Mouse (Mus musculus) lung, postnatal 0 days (tissue): ENCODE measurements around the gene Adamts18. TPM values are rescaled to one million over a fixed set of nuclear protein-coding genes. Genes with fewer than 3 reads are reported as not detected.

Source experiments
- ATAC-seq: fragments of 200-750 bp; cut with Nextera tagmentation; 2 replicates; pipeline ENCODE4 v1.8.0; 2017; ENCODE audit warnings: moderate library complexity
- DNase-seq: peaks from one replicate; pipeline ENCODE4 v3.0.0-alpha.2; 2016; ENCODE audit warnings: low spot score
- H3K27ac ChIP-seq: fragments of 300-500 bp; sonication (generic); 2 replicates; pipeline ENCODE4 v1.5.1; 2014; ENCODE audit warnings: antibody characterized with exemption, mild to moderate bottlenecking, low read length, mixed read lengths
- H3K27me3 ChIP-seq: fragments of 300-500 bp; sonication (generic); replicated peaks from 2 replicates; pipeline ENCODE4 v1.6.1; 2014; ENCODE audit warnings: low read length, mixed read lengths; ENCODE audit not compliant: insufficient read depth
- H3K36me3 ChIP-seq: fragments of 300-500 bp; sonication (generic); 2 replicates; pipeline ENCODE4 v1.6.1; 2014; ENCODE audit warnings: low read length, mixed read lengths; ENCODE audit not compliant: insufficient read depth
- H3K4me1 ChIP-seq: fragments of 300-500 bp; sonication (generic); 2 replicates; pipeline ENCODE4 v1.6.1; 2014; ENCODE audit warnings: antibody characterized with exemption, low read depth, low read length, mixed read lengths; ENCODE audit not compliant: insufficient read depth
- H3K4me2 ChIP-seq: fragments of 300-500 bp; sonication (generic); replicated peaks from 2 replicates; pipeline ENCODE4 v1.6.1; 2014; ENCODE audit warnings: low read depth, mild to moderate bottlenecking, low read length, moderate library complexity, mixed read lengths
- H3K4me3 ChIP-seq: fragments of 300-500 bp; sonication (generic); 2 replicates; pipeline ENCODE4 v1.5.1; 2014; ENCODE audit warnings: low read depth, low read length
- H3K9ac ChIP-seq: fragments of 300-500 bp; sonication (generic); replicated peaks from 2 replicates; pipeline ENCODE4 v1.6.1; 2014; ENCODE audit warnings: low read depth, mild to moderate bottlenecking
- H3K9me3 ChIP-seq: fragments of 300-500 bp; sonication (generic); 2 replicates; pipeline ENCODE4 v1.6.1; 2016; ENCODE audit warnings: low read length, mixed read lengths
- CTCF ChIP-seq: IDR thresholded peaks from 2 replicates; pipeline ENCODE4 v1.5.1; 2016; ENCODE audit warnings: antibody characterized with exemption, mild to moderate bottlenecking
- EP300 ChIP-seq: IDR thresholded peaks from 2 replicates; pipeline ENCODE4 v1.6.1; 2016; ENCODE audit warnings: antibody characterized with exemption, mild to moderate bottlenecking, control low read depth
- WGBS: fragments of 180-500 bp; shearing (Covaris S2); extraction: QIAGEN DNeasy Blood & Tissue Kit; methylation state at CpG from one replicate; pipeline ENCODE4 v1.1.7; 2014; 5-methylcytosine and 5-hydroxymethylcytosine counted together
- polyA plus RNA-seq: library from polyadenylated mRNA; unstranded; fragments of >200 nt; fragmentation: Nextera tagmentation; extraction: Ambion mirVana; gene quantifications from 2 replicates; pipeline ENCODE4 v1.2.1, GENCODE M21; 2015

Adamts18 gene
- polyA plus RNA-seq, 1 experiment from 2014 or later = 0.23 TPM

GRCm38 (mm10) chr8:113859890-113860683 lies 11.5 kb upstream of the Adamts18 start:
- H3K27ac ChIP-seq = no peak overlapping the region
- no peaks in the 10 kb centered on the region for H3K36me3 ChIP-seq
- H3K4me1 ChIP-seq = no peaks in the 10 kb centered on the region
- WGBS = 84% methylated on average over 12 of the region's 12 CpGs
- no peak overlapping the region for H3K9ac ChIP-seq
- ATAC-seq (no peak), DNase-seq (no peak)
- H3K27me3 ChIP-seq = no peaks in the 10 kb centered on the region
- H3K4me3 ChIP-seq = no peak overlapping the region
- TF ChIP-seq EP300 (no peak), CTCF (no peak)
- no peaks in the 10 kb centered on the region for H3K9me3 ChIP-seq
- H3K4me2 ChIP-seq = no peak overlapping the region

- DNase-seq (no peak), ATAC-seq (no peak)
- H3K27me3 ChIP-seq = no peaks in the 10 kb centered on the region
- H3K36me3 ChIP-seq = no peaks in the 10 kb centered on the region
- 58% methylated on average over 7 of the region's 7 CpGs for WGBS
- H3K4me2 ChIP-seq = no peak overlapping the region
- no peaks in the 10 kb centered on the region for H3K4me1 ChIP-seq
- TF ChIP-seq EP300 (no peak), CTCF (no peak)
- H3K27ac ChIP-seq = no peak overlapping the region
- no peaks in the 10 kb centered on the region for H3K9me3 ChIP-seq
- H3K4me3 ChIP-seq = no peak overlapping the region
- H3K9ac ChIP-seq = no peak overlapping the region
These were observed 10.3 kb upstream of the Adamts18 start for GRCm38 (mm10) chr8:113858801-113859200.

- H3K9ac ChIP-seq = no peak overlapping the region
- no peak for ATAC-seq
- no peak overlapping the region for H3K27ac ChIP-seq
- H3K4me2 ChIP-seq = no peak overlapping the region
- no peaks in the 10 kb centered on the region for H3K36me3 ChIP-seq
- no peak for DNase-seq
- no peaks in the 10 kb centered on the region for H3K27me3 ChIP-seq
- H3K4me1 ChIP-seq = no peaks in the 10 kb centered on the region
- WGBS = 71% methylated on average over 8 of the region's 8 CpGs
- no peak overlapping the region for H3K4me3 ChIP-seq
- no peaks in the 10 kb centered on the region for H3K9me3 ChIP-seq
- no peak for TF ChIP-seq CTCF
- no peak for TF ChIP-seq EP300
These were observed 6.2 kb upstream of the Adamts18 start for GRCm38 (mm10) chr8:113854622-113855293.

GRCm38 (mm10) chr8:113853714-113854113 lies 5.2 kb upstream of the Adamts18 start:
- WGBS = 61% methylated on average over 4 of the region's 4 CpGs
- H3K4me2 ChIP-seq = no peak overlapping the region
- H3K9me3 ChIP-seq = no peaks in the 10 kb centered on the region
- H3K4me3 ChIP-seq = no peak overlapping the region
- DNase-seq = no peak
- H3K27ac ChIP-seq = no peak overlapping the region
- no peak for TF ChIP-seq EP300
- no peak overlapping the region for H3K9ac ChIP-seq
- ATAC-seq = no peak
- H3K27me3 ChIP-seq = no peaks in the 10 kb centered on the region
- H3K4me1 ChIP-seq = no peaks in the 10 kb centered on the region; the same call in 1 of the 2 replicates
- no peaks in the 10 kb centered on the region for H3K36me3 ChIP-seq

- Histone ChIP-seq H3K27me3 (peaks cover 7% of the 10 kb centered on the region; the same call in 1 of the 2 replicates), H3K4me3 (no peak overlapping the region), H3K9me3 (no peaks in the 10 kb centered on the region), H3K9ac (no peak overlapping the region), H3K36me3 (no peaks in the 10 kb centered on the region), H3K27ac (no peak overlapping the region), H3K4me2 (no peak overlapping the region), H3K4me1 (no peaks in the 10 kb centered on the region; the same call in 1 of the 2 replicates)
- no peak for ATAC-seq
- DNase-seq = no peak
- 43% methylated on average over 4 of the region's 4 CpGs for WGBS
- TF ChIP-seq CTCF (peak; percentile 75), EP300 (no peak)
These were observed 3.1 kb upstream of the Adamts18 start for GRCm38 (mm10) chr8:113851655-113852054.

- H3K36me3 ChIP-seq = no peaks in the 10 kb centered on the region
- peak; percentile 25 for ATAC-seq
- no peak overlapping the region for H3K27ac ChIP-seq
- H3K4me1 ChIP-seq = no peaks in the 10 kb centered on the region; the same call in 1 of the 2 replicates
- H3K9me3 ChIP-seq = no peaks in the 10 kb centered on the region
- DNase-seq = no peak
- under 1% methylated on average over 35 of the region's 50 CpGs for WGBS
- H3K4me2 ChIP-seq = peak overlapping the region; percentile 76
- no peak overlapping the region for H3K9ac ChIP-seq
- peaks cover 8% of the 10 kb centered on the region; the same call in 1 of the 2 replicates for H3K27me3 ChIP-seq
- H3K4me3 ChIP-seq = peak overlapping the region; percentile 39
- TF ChIP-seq EP300 = no peak
- no peak for TF ChIP-seq CTCF
These were observed 371 bp downstream of the Adamts18 start for GRCm38 (mm10) chr8:113848081-113848652.
